Mouse (Mus musculus): ENCODE measurements at regions not wholly inside any gene's neighbourhood (a gene's known extent, or its start where the extent isn't known, plus 50 kb on each side); places are given as distances from the start of the nearest gene placed in this dataset.

DNA sequence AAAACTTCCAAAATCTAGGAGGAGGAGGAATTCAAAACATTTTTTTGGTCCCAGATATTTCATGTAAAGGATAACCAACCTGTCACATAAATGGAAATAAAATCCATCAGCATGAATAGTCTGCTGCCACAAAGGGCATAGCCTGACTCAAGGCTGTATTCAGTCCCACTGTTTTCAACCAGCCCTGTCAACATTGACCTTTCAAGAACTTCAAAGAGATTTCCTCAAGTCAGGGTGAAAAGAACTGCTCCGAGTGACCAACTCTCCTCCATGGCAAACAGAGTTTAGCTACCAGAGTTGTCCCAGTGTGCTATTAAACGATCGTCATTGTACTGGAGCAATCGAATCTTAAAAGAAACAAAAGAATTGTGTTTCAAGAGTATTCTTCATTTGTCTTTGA, 606.5 kb upstream of the Arid1b start:
- Histone ChIP-seq H3K9me3 (replicated peaks) (no peaks in the 10 kb centered on the region), H3K27ac (no peak overlapping the region), H3K4me3 (replicated peaks) (no peak overlapping the region), H3K4me2 (no peak overlapping the region), H3K27me3 (no peaks in the 10 kb centered on the region), H3K36me3 (no peaks in the 10 kb centered on the region), H3K4me1 (no peaks in the 10 kb centered on the region), H3K9ac (no peak overlapping the region)
- WGBS = 76% methylated on average over 4 of the region's 4 CpGs
- ATAC-seq (replicated peaks; ENCODE audit: low FRiP score) = no peak

DNA sequence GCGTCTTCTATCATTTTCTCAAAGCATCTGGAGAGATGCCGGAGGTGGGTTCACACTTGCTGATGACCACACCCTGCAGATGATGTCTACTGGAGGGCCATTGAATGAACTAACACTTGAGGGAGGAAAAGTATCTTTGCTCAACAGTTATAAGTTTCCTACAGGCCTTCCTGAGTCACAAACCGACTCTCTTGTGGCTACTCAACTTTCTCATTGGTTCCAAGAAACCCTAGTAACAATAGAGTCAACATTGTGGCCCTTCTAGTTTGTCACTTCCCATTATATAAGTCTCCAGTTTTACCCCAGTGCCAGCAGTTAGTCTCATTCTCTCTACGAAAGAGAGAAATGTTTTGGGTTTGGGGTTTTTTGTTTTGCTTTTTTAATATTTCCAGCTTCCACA, 604.1 kb upstream of the Arid1b start:
- ATAC-seq (replicated peaks; ENCODE audit: low FRiP score) = no peak
- no peaks in the 10 kb centered on the region for H3K36me3 ChIP-seq
- no peaks in the 10 kb centered on the region for H3K27me3 ChIP-seq
- H3K4me2 ChIP-seq = no peak overlapping the region
- WGBS = 89% methylated on average over 4 of the region's 4 CpGs
- no peaks in the 10 kb centered on the region for H3K4me1 ChIP-seq
- no peaks in the 10 kb centered on the region for H3K9me3 ChIP-seq (replicated peaks)
- H3K4me3 ChIP-seq (replicated peaks) = no peak overlapping the region
- no peak overlapping the region for H3K27ac ChIP-seq
- no peak overlapping the region for H3K9ac ChIP-seq

DNA sequence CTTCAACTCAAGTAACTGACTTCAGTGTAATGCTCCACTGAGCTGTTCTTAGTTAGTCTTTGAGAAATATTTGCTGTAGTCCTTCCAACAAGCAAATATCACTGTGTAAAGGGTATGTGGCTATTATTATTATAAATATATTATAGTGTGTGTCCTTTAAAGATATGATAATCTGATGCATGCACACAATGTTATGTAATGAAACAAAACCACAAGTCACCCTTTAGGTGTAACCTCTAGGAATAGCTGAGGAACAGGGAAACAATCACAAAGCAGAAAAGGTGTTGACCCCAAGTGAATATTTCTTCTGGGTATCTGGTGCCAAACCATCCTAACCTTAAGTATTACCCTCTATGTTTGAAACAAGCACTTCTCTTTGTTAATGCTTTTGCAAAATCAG, 603.6 kb upstream of the Arid1b start:
- no peak overlapping the region for H3K4me2 ChIP-seq
- no peak overlapping the region for H3K27ac ChIP-seq
- no peak for ATAC-seq (replicated peaks; ENCODE audit: low FRiP score)
- H3K27me3 ChIP-seq = no peaks in the 10 kb centered on the region
- no peaks in the 10 kb centered on the region for H3K9me3 ChIP-seq (replicated peaks)
- no peaks in the 10 kb centered on the region for H3K36me3 ChIP-seq
- no peaks in the 10 kb centered on the region for H3K4me1 ChIP-seq
- H3K4me3 ChIP-seq (replicated peaks) = no peak overlapping the region
- H3K9ac ChIP-seq = no peak overlapping the region

GRCm38 (mm10) chr17:4391210-4391609, 602.9 kb upstream of the Arid1b start:
- no peaks in the 10 kb centered on the region for H3K9me3 ChIP-seq (replicated peaks)
- H3K36me3 ChIP-seq = no peaks in the 10 kb centered on the region
- H3K4me2 ChIP-seq = no peak overlapping the region
- WGBS = 73% methylated on average over 1 of the region's 1 CpGs
- no peak overlapping the region for H3K27ac ChIP-seq
- no peak overlapping the region for H3K9ac ChIP-seq
- no peaks in the 10 kb centered on the region for H3K4me1 ChIP-seq
- no peak overlapping the region for H3K4me3 ChIP-seq (replicated peaks)
- H3K27me3 ChIP-seq = no peaks in the 10 kb centered on the region
- no peak for ATAC-seq (replicated peaks; ENCODE audit: low FRiP score)

- 90% methylated on average over 5 of the region's 5 CpGs for WGBS
- Histone ChIP-seq H3K9me3 (replicated peaks) (no peaks in the 10 kb centered on the region), H3K27me3 (no peaks in the 10 kb centered on the region), H3K4me1 (no peaks in the 10 kb centered on the region), H3K36me3 (no peaks in the 10 kb centered on the region), H3K4me3 (replicated peaks) (no peak overlapping the region), H3K4me2 (no peak overlapping the region), H3K27ac (no peak overlapping the region), H3K9ac (no peak overlapping the region)
- no peak for ATAC-seq (replicated peaks; ENCODE audit: low FRiP score)
Measured at GRCm38 (mm10) chr17:4396119-4396518, 598.0 kb upstream of the Arid1b start.

- Histone ChIP-seq H3K27me3 (no peaks in the 10 kb centered on the region), H3K4me1 (no peaks in the 10 kb centered on the region), H3K9me3 (replicated peaks) (no peaks in the 10 kb centered on the region), H3K4me3 (replicated peaks) (no peak overlapping the region), H3K27ac (no peak overlapping the region), H3K36me3 (no peaks in the 10 kb centered on the region), H3K4me2 (no peak overlapping the region), H3K9ac (no peak overlapping the region)
- WGBS = 80% methylated on average over 5 of the region's 5 CpGs
- no peak for ATAC-seq (replicated peaks; ENCODE audit: low FRiP score)
Measured at GRCm38 (mm10) chr17:4417686-4418085, 576.4 kb upstream of the Arid1b start.

DNA sequence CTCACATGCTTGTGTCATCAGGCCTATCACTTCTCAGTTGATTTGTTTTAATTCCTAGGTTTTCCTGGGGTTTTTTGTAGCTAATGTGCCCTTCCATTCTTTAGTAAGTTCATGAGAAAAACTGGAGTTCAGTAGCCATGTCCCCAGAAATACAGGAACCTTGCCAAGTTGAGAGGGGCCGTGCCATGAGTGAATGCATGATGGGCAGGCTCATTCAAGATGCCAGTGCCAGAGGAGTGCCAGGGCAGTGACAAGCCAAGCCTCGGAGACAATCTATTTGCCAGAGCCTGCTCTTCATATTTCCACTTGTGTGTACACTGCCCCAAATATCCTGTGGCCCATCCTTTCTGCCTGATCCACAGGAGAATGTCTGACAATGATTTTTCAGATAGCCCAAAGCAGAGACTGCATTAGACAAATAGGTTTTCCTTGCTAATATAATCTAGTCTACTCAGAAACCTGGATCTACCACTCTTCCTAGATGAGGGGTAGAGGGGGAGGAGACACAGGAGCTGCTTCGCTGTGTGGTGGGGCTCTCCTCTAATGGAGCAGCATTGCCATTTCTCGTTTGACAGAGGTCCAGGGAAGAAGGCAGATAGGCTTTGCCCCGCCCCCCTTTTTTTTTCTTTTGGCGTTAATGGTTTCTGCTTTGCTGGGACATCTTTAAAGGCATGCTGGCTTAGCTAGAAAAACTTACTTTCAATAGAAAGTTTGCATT, 569.5 kb upstream of the Arid1b start:
- H3K36me3 ChIP-seq = no peaks in the 10 kb centered on the region
- no peaks in the 10 kb centered on the region for H3K9me3 ChIP-seq (replicated peaks)
- no peaks in the 10 kb centered on the region for H3K4me1 ChIP-seq
- no peak overlapping the region for H3K4me2 ChIP-seq
- no peak overlapping the region for H3K27ac ChIP-seq
- no peaks in the 10 kb centered on the region for H3K27me3 ChIP-seq
- no peak for ATAC-seq (replicated peaks; ENCODE audit: low FRiP score)
- H3K9ac ChIP-seq = no peak overlapping the region
- no peak overlapping the region for H3K4me3 ChIP-seq (replicated peaks)
- WGBS = 61% methylated on average over 6 of the region's 6 CpGs

- H3K9ac ChIP-seq = no peak overlapping the region
- no peak overlapping the region for H3K27ac ChIP-seq
- no peaks in the 10 kb centered on the region for H3K4me1 ChIP-seq
- no peaks in the 10 kb centered on the region for H3K36me3 ChIP-seq
- H3K27me3 ChIP-seq = no peaks in the 10 kb centered on the region
- 69% methylated on average over 2 of the region's 2 CpGs for WGBS
- no peak overlapping the region for H3K4me2 ChIP-seq
- no peaks in the 10 kb centered on the region for H3K9me3 ChIP-seq (replicated peaks)
- no peak for ATAC-seq (replicated peaks; ENCODE audit: low FRiP score)
- no peak overlapping the region for H3K4me3 ChIP-seq (replicated peaks)
Measured at GRCm38 (mm10) chr17:4425342-4425741, 568.8 kb upstream of the Arid1b start.

GRCm38 (mm10) chr17:4429036-4429435, 565.1 kb upstream of the Arid1b start:
- H3K4me1 ChIP-seq = no peaks in the 10 kb centered on the region
- ATAC-seq (replicated peaks; ENCODE audit: low FRiP score) = no peak
- no peak overlapping the region for H3K9ac ChIP-seq
- H3K36me3 ChIP-seq = no peaks in the 10 kb centered on the region
- H3K27me3 ChIP-seq = no peaks in the 10 kb centered on the region
- 76% methylated on average over 2 of the region's 2 CpGs for WGBS
- H3K27ac ChIP-seq = no peak overlapping the region
- H3K4me3 ChIP-seq (replicated peaks) = no peak overlapping the region
- H3K9me3 ChIP-seq (replicated peaks) = no peaks in the 10 kb centered on the region
- H3K4me2 ChIP-seq = no peak overlapping the region

DNA sequence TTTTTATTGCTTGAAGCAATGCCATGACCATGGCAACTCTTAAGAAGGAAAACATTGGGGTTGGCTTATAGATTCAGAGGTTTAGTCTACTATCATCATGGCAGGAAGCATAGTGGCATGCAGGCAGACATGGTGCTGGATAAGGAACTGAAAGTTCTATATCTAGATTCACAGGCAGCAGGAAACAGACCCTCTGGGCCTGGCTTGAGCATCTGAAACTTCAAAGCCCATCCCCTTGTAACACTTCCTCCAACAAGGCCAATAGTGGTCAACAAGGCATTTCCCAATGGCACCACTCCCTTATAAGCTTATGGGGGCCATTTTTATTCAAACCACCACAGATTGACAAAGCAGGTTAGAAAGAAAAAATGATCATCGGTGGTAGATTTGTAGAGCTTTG, 548.5 kb upstream of the Arid1b start:
- Histone ChIP-seq H3K4me3 (replicated peaks) (no peak overlapping the region), H3K4me1 (no peaks in the 10 kb centered on the region), H3K9me3 (replicated peaks) (no peaks in the 10 kb centered on the region), H3K27ac (no peak overlapping the region), H3K27me3 (no peaks in the 10 kb centered on the region), H3K9ac (no peak overlapping the region), H3K4me2 (no peak overlapping the region), H3K36me3 (no peaks in the 10 kb centered on the region)
- ATAC-seq (replicated peaks; ENCODE audit: low FRiP score) = no peak
- 100% methylated on average over 1 of the region's 1 CpGs for WGBS

GRCm38 (mm10) chr17:4457491-4457890, 536.6 kb upstream of the Arid1b start:
- Histone ChIP-seq H3K27me3 (no peaks in the 10 kb centered on the region), H3K36me3 (no peaks in the 10 kb centered on the region), H3K4me2 (no peak overlapping the region), H3K9me3 (replicated peaks) (no peaks in the 10 kb centered on the region), H3K4me1 (no peaks in the 10 kb centered on the region), H3K4me3 (replicated peaks) (no peak overlapping the region), H3K27ac (no peak overlapping the region), H3K9ac (no peak overlapping the region)
- 82% methylated on average over 1 of the region's 1 CpGs for WGBS
- ATAC-seq (replicated peaks; ENCODE audit: low FRiP score) = no peak

GRCm38 (mm10) chr17:4461541-4461940, 532.6 kb upstream of the Arid1b start:
- no peaks in the 10 kb centered on the region for H3K36me3 ChIP-seq
- H3K27ac ChIP-seq = no peak overlapping the region
- WGBS = 82% methylated on average over 2 of the region's 2 CpGs
- peaks cover 5% of the 10 kb centered on the region; the same call in 1 of the 2 replicates for H3K4me1 ChIP-seq
- no peaks in the 10 kb centered on the region for H3K27me3 ChIP-seq
- no peak overlapping the region for H3K4me3 ChIP-seq (replicated peaks)
- no peak overlapping the region for H3K9ac ChIP-seq
- H3K4me2 ChIP-seq = no peak overlapping the region
- no peak for ATAC-seq (replicated peaks; ENCODE audit: low FRiP score)
- no peaks in the 10 kb centered on the region for H3K9me3 ChIP-seq (replicated peaks)

GRCm38 (mm10) chr17:4464286-4464880, 529.7 kb upstream of the Arid1b start:
- no peak overlapping the region for H3K4me3 ChIP-seq (replicated peaks)
- ATAC-seq (replicated peaks; ENCODE audit: low FRiP score) = no peak
- no peaks in the 10 kb centered on the region for H3K36me3 ChIP-seq
- no peak overlapping the region for H3K4me2 ChIP-seq
- no peak overlapping the region for H3K9ac ChIP-seq
- H3K4me1 ChIP-seq = peaks cover 5% of the 10 kb centered on the region; the same call in 1 of the 2 replicates
- H3K9me3 ChIP-seq (replicated peaks) = no peaks in the 10 kb centered on the region
- no peaks in the 10 kb centered on the region for H3K27me3 ChIP-seq
- H3K27ac ChIP-seq = no peak overlapping the region
- 63% methylated on average over 2 of the region's 2 CpGs for WGBS
